Mouse (Mus musculus) forebrain, postnatal 0 days (tissue): Measurements from ENCODE around the gene Dusp16. TPM values are rescaled to one million over a fixed set of nuclear protein-coding genes. Genes with fewer than 3 reads are reported as not detected.
A peak's percentile ranks its signal among the peaks of the same experiment; 100 is the strongest.

ENCODE experiments used
- ATAC-seq: fragments of 200-750 bp; cut with Nextera tagmentation; 2 replicates; pipeline ENCODE4 v1.8.0; 2017; ENCODE audit warnings: mild to moderate bottlenecking, moderate library complexity
- DNase-seq: peaks from one replicate; pipeline ENCODE4 v3.0.0-alpha.2; 2015
- H3K27ac ChIP-seq: fragments of 300-500 bp; sonication (generic); 2 replicates; pipeline ENCODE4 v1.5.1; 2014; ENCODE audit warnings: low read depth, mild to moderate bottlenecking, antibody characterized with exemption, low read length, moderate library complexity, mixed read lengths
- H3K27me3 ChIP-seq: fragments of 300-500 bp; sonication (generic); 2 replicates; pipeline ENCODE4 v1.6.1; 2014; ENCODE audit warnings: mild to moderate bottlenecking, low read length, mixed read lengths; ENCODE audit not compliant: insufficient read depth
- H3K36me3 ChIP-seq: fragments of 300-500 bp; sonication (generic); 2 replicates; pipeline ENCODE4 v1.6.1; 2014; ENCODE audit warnings: mild to moderate bottlenecking, moderate library complexity; ENCODE audit not compliant: insufficient read depth
- H3K4me1 ChIP-seq: fragments of 300-500 bp; sonication (generic); 2 replicates; pipeline ENCODE4 v1.6.1; 2014; ENCODE audit warnings: antibody characterized with exemption; ENCODE audit not compliant: insufficient read depth
- H3K4me2 ChIP-seq: fragments of 300-500 bp; sonication (generic); 2 replicates; pipeline ENCODE4 v1.6.1; 2014; ENCODE audit warnings: low read depth, mild to moderate bottlenecking, moderate library complexity
- H3K4me3 ChIP-seq: fragments of 300-500 bp; sonication (generic); 2 replicates; pipeline ENCODE4 v1.5.1; 2014; ENCODE audit warnings: low read depth, low read length, mixed read lengths
- H3K9ac ChIP-seq: fragments of 300-500 bp; sonication (generic); 2 replicates; pipeline ENCODE4 v1.6.1; 2014; ENCODE audit warnings: mild to moderate bottlenecking
- H3K9me3 ChIP-seq: fragments of 300-500 bp; sonication (generic); 2 replicates; pipeline ENCODE4 v1.6.1; 2016; ENCODE audit warnings: low read length
- CTCF ChIP-seq: sonication (generic); IDR thresholded peaks from 2 replicates; pipeline ENCODE4 v1.5.1; 2016; ENCODE audit warnings: antibody characterized with exemption, control low read depth, low read depth
- WGBS: fragments of 180-500 bp; shearing (Covaris S2); extraction: QIAGEN DNeasy Blood & Tissue Kit; methylation state at CpG from one replicate; pipeline ENCODE4 v1.1.7; 2014; 5-methylcytosine and 5-hydroxymethylcytosine counted together
- polyA plus RNA-seq: library from polyadenylated mRNA; unstranded; fragments of >200 nt; fragmentation: Nextera tagmentation; extraction: Ambion mirVana; gene quantifications from 2 replicates; pipeline ENCODE4 v1.2.1, GENCODE M21; 2015
- total RNA-seq: library from RNA; depleted of rRNA; stranded (reverse); fragments of >200 nt; gene quantifications from 2 replicates; pipeline ENCODE4 v1.2.3, GENCODE M21; 2014

The Dusp16 gene
- total and polyA plus RNA-seq, 2 experiments from 2014 or later, result 2.7 to 5.7 TPM

DNA sequence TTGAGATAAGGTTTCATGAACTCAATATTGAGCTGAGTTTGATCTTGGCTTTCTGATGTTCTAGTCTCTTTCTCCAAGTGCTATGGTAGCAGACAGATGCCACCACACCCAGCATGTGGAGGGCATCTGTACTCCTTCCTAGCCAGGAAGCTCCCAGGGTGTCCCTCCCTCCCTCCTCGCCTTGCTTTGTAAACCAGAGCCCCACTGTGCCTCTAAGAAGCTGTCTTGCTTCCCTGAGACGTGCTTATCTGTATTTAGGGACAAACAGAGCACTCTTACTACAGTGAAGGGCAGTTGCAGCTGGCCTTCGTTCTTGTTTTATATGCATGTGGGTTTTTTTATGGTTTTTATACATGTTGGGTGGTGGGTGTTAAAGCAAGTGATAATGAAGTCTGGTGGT lies 79.1 kb downstream of the Dusp16 start:
- DNase-seq (no peak), ATAC-seq (no peak)
- WGBS, result 59% methylated on average over 3 of the region's 3 CpGs

DNA sequence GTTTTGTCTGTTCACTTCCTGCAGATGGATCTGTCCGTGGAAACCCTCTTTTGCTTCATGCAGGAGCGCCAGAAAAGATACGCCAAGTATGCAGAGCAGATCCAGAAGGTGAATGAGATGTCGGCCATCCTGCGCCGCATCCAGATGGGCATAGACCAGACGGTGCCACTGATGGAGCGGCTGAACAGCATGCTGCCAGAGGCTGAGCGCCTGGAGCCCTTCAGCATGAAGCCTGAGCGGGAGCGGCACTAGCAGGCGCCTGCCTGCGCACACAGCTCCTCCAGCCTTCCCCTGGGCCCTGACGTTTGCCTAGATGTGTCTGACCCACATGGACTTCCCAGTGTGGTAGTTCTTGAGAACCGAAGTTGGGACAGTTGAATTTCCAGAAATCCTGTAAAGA lies 82.4 kb downstream of the Dusp16 start:
- WGBS, result 74% methylated on average over 15 of the region's 15 CpGs
- Histone ChIP-seq H3K9me3 (no peaks in the 10 kb centered on the region), H3K36me3 (0 out of 2 replicates have a peak, but pooled peaks cover 4% of the 10 kb centered on the region), H3K4me2 (no peak overlapping the region), H3K9ac (no peak overlapping the region), H3K4me3 (no peak overlapping the region), H3K27ac (no peak overlapping the region), H3K27me3 (no peaks in the 10 kb centered on the region), H3K4me1 (no peaks in the 10 kb centered on the region)
- TF ChIP-seq CTCF, result no peak
- ATAC-seq (peak; percentile 73), DNase-seq (no peak)

More for the DNA sequence above, 79.1 kb downstream of the Dusp16 start:
- H3K4me3 ChIP-seq, result no peak overlapping the region
- H3K4me1 ChIP-seq, result no peaks in the 10 kb centered on the region
- TF ChIP-seq CTCF, result no peak
- 0 out of 2 replicates have a peak, but pooled peaks cover 4% of the 10 kb centered on the region for H3K36me3 ChIP-seq
- H3K9ac ChIP-seq, result no peak overlapping the region
- no peak overlapping the region for H3K4me2 ChIP-seq
- H3K27ac ChIP-seq, result no peak overlapping the region
- no peaks in the 10 kb centered on the region for H3K9me3 ChIP-seq
- no peaks in the 10 kb centered on the region for H3K27me3 ChIP-seq

DNA sequence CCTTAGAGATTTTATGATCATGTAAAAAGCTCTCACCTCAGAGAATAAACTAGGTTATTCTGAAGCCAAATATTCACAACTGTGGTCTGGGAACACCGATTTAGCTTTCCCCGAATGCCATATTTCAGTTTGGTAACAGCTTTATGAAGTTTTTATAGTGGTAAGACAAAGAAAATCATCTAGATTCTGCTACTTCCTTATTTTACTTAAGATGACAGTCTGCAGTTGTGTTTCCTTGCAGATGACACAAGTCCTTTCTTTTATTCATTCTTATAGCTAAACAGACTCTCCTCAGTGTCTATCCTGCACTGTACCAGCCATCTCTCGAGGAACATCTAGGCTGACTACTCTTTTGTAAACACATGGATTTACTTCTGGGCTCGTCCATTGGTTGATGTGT lies 86.0 kb downstream of the Dusp16 start:
- Histone ChIP-seq H3K27ac (no peak overlapping the region), H3K4me2 (no peak overlapping the region), H3K27me3 (no peaks in the 10 kb centered on the region), H3K9me3 (no peaks in the 10 kb centered on the region), H3K4me3 (no peak overlapping the region), H3K36me3 (0 out of 2 replicates have a peak, but pooled peaks cover under 1% of the 10 kb centered on the region), H3K4me1 (no peaks in the 10 kb centered on the region), H3K9ac (no peak overlapping the region)
- no peak for DNase-seq
- 90% methylated on average over 4 of the region's 4 CpGs for WGBS
- no peak for ATAC-seq
- TF ChIP-seq CTCF, result no peak

DNA sequence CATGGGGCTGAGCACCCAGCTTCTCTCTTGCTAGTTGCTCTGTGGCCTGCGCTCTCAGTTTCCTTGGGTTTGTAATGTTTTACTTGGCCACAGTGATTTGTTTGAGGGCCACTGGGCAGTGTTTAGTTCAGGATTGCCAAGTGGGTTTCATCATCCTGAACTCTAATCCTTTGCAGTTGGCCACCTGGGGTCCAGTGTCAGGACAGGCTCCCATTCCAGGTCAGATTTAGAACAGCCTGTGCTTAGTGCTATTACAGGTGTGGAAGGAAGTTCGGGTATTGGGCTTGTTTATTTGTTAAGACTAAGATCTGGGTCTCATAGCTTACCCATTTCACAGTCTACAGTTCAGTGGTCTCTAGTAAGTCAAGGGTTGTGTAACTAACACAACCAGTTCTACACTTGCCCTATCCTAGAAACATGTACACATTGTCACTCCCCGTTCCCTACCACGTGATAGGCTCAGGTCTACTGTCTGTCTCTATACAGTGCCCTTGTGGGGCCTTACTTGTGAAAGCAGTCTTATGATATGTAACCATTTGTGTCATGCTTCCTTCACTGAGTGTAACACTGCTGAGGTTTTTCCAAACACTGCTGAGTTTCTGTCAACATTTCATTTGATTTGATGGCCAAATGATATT lies 89.3 kb downstream of the Dusp16 start:
- H3K27me3 ChIP-seq, result no peaks in the 10 kb centered on the region
- H3K36me3 ChIP-seq, result no peaks in the 10 kb centered on the region
- H3K9me3 ChIP-seq, result no peaks in the 10 kb centered on the region
- no peak for TF ChIP-seq CTCF
- no peak overlapping the region for H3K9ac ChIP-seq
- H3K27ac ChIP-seq, result no peak overlapping the region
- ATAC-seq (no peak), DNase-seq (no peak)
- H3K4me3 ChIP-seq, result no peak overlapping the region
- H3K4me1 ChIP-seq, result no peaks in the 10 kb centered on the region
- 92% methylated on average over 4 of the region's 4 CpGs for WGBS
- no peak overlapping the region for H3K4me2 ChIP-seq

DNA sequence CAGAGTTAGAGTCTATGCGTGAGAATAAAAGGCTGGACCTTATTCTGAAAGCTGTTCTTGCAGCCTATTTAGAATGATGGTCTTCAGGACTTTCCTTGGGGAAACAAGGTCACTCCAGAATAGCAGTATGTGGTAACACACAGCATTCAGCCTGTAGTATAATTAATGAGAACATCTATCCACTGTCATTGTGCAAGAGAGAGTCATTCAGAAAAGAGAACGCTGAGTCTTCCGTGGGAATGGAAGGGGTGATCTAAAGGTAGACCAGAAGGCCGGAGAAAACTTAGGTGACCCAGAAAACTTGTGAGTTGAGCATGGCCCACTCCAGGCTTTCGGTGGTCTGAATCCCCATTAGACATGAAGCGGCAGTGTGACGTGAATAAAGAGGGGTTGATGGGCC lies 90.2 kb downstream of the Dusp16 start:
- Histone ChIP-seq H3K4me3 (no peak overlapping the region), H3K27me3 (no peaks in the 10 kb centered on the region), H3K4me1 (no peaks in the 10 kb centered on the region), H3K27ac (no peak overlapping the region), H3K36me3 (no peaks in the 10 kb centered on the region), H3K9ac (no peak overlapping the region), H3K4me2 (no peak overlapping the region), H3K9me3 (no peaks in the 10 kb centered on the region)
- DNase-seq, result no peak
- WGBS, result 92% methylated on average over 7 of the region's 7 CpGs
- no peak for ATAC-seq
- no peak for TF ChIP-seq CTCF

DNA sequence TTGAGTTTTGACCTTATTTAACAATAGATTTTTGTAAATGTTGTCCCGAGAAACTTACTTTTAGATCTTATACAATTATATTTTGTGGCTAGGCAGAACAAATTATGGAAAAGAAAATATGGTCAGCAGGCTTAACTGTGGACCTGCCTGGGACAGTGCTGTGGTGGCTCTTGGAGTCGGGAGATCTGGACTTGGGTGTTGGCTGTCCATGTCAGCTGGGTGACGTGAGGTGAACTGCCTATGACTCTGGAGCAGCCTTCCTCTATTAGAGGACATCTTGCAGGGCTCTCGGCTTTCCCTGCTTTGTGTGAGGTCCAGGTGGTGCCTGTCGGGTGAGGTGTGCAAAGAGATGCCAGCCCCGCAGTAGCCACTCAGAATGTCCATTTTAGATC lies 91.2 kb downstream of the Dusp16 start:
- WGBS, result 90% methylated on average over 6 of the region's 6 CpGs
- TF ChIP-seq CTCF, result no peak
- Histone ChIP-seq H3K27me3 (no peaks in the 10 kb centered on the region), H3K4me1 (no peaks in the 10 kb centered on the region), H3K4me2 (no peak overlapping the region), H3K9ac (no peak overlapping the region), H3K9me3 (no peaks in the 10 kb centered on the region), H3K4me3 (no peak overlapping the region), H3K36me3 (no peaks in the 10 kb centered on the region), H3K27ac (no peak overlapping the region)
- no peak for ATAC-seq
- DNase-seq, result no peak

DNA sequence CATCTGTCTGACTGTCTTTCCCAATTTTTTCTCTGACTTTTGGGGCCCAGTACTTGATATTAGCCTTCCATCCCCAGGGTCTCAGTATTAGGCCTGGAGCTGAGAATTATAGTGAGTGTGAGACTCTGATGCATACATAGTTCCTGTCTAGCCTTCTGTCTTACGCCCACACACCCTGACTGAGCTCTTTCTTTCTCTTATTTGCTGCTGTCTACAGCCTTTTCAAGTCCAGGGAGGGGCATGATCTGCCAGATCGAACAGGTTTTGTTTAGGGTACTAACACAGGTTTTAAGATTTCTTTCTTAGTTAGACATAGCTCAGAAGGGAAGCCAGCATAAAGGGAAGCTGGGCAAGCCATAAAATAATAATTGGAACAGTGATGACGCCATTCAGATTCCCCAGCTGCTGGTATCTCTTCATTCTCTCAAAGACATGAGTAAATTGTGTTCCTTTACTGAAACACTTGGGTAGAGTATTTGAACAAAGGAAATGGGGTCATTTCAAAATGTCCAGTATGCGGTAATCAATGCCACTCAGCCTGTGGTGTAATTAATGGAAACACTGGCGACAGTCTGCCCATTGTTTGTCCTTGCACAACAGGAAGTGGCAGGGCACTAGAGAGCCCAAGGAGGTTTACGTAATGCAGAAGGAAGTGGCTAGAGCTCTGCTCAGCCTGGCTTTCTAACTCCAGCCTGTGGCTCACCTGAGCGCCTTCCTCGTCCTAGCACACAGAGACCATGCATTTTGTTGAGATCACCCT lies 91.8 kb downstream of the Dusp16 start:
- H3K36me3 ChIP-seq, result no peaks in the 10 kb centered on the region
- H3K4me1 ChIP-seq, result no peaks in the 10 kb centered on the region
- TF ChIP-seq CTCF, result no peak
- H3K4me2 ChIP-seq, result no peak overlapping the region
- H3K4me3 ChIP-seq, result no peak overlapping the region
- H3K27me3 ChIP-seq, result no peaks in the 10 kb centered on the region
- 40% methylated on average over 8 of the region's 8 CpGs for WGBS
- ATAC-seq (peak; percentile 52), DNase-seq (no peak)
- H3K27ac ChIP-seq, result no peak overlapping the region
- H3K9ac ChIP-seq, result no peak overlapping the region
- H3K9me3 ChIP-seq, result no peaks in the 10 kb centered on the region
